Mouse (Mus musculus): Measurements from ENCODE around the gene Tmem190. TPM values are rescaled to one million over a fixed set of nuclear protein-coding genes. Genes with fewer than 3 reads are reported as not detected.
"Not testable (repeated sequence)": the region's sequence is repeated elsewhere in the genome, so short reads cannot be mapped to it uniquely, and the experiment has no call there.

Tmem190 gene
- polyA plus RNA-seq, 1 experiment from 2014 or later = 0.67 TPM

DNA sequence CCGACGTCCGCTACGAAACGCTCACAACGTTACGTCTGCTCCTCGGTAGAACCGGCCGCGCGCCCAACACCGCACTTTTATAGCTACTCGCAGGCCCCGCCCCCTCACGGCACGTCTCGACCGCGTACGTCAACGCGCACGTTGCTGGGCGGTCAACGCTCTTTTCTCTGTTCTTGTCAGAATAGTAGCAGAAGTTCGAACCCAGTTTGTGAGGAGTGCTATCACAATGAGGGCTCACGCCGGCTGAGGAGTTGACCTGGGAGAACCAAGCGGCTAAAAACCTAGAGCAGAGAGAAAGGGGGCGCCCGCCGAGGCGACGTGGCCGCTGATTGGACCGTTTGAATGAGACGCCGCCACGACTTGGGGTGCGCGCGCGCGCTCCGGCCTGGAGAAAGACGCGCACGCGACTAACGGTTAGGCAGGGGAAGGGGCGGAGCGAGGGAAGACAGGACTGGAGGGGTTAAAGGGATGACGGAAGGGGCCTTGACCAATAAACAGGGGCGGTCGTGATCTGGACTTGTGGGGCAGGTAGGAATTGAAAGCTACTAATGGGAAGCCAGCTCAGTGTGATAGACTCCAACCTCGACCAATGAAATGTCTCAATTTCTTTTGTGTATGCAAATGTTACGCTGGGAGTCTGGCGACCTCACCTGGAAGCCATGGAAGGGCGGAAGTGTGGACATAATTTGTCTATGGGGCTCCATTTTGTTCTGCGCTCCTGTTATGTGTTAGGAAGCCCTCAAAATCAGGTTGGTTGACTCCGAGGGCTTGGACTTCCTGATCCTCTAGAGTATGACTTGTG lies 29.8 kb downstream of the Tmem190 start, which contains the start of gene Ube2s:
Ube2s (minus strand) TSS at position 288 of the 802 bp plus-strand sequence.
- DNase-seq (ENCODE audit: low read depth, low spot score) = peak; percentile 97
- ATAC-seq = peak; percentile 98
- ChIA-PET POLR2A (interaction anchor here (1.1 to 1.3 kb wide), 3 partner anchors 10 to 126 kb away, joined by 3 to 4 read pairs (median 3); no protein-coding TSS in a partner anchor), CTCF (interaction anchor here (0.7 to 1.6 kb wide), 5 partner anchors 90 to 152 kb away, joined by 3 to 5 read pairs (median 3); partner anchors contain the start of gene Sbk2)
- in situ Hi-C loops (cut with MboI; ENCODE audit: low pct_unique_long_range_greater_than_20kb) = loop anchor here (5.0 kb wide), 2 partner anchors 105 to 250 kb away; partner anchors contain the start of genes U2af2 and Zfp628
- no peak for TF ChIP-seq CTCF (IDR thresholded peaks at IDR 0.05)
- H3K27me3 ChIP-seq = no peaks in the 10 kb centered on the region

DNA sequence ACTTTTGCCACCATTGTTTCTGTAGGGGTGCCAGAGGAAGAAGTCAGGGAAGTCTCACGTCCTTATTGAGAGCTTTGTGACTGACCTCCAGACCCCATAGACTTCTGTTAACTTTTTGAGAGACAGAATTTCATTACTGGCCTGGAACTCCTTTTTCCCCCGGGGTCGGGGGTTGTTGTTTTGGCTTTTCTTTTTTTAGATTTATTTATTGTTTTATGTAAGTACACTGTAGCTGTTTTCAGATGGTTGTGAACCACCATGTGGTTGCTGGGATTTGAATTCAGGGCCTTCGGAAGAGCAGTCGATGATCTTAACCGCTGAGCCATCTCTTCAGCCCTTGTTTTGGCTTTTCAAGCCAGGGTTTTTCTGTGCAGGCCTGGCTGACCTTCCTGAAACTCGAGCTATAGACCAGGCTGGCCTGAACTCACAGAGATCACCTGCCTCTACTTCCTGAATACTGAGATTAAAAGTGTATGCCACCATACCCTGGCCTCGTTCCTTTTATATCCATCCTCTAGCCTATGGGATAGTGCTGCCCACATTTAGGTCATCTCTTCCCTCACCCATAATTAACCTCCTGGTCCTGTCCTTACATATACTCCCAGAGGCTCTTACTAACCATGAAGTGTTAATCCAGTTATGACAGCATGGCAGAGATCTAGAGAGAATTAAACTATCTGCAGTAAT lies 30.5 kb downstream of the Tmem190 start:
- CTCF ChIA-PET = interaction anchor here (1.0 to 1.6 kb wide), 3 partner anchors 90 to 103 kb away, joined by 3 to 5 read pairs (median 3); no protein-coding TSS in a partner anchor
- in situ Hi-C loops (cut with MboI; ENCODE audit: low pct_unique_long_range_greater_than_20kb) = loop anchor here (5.0 kb wide), 2 partner anchors 104 to 249 kb away; partner anchors contain the start of genes U2af2 and Zfp628

DNA sequence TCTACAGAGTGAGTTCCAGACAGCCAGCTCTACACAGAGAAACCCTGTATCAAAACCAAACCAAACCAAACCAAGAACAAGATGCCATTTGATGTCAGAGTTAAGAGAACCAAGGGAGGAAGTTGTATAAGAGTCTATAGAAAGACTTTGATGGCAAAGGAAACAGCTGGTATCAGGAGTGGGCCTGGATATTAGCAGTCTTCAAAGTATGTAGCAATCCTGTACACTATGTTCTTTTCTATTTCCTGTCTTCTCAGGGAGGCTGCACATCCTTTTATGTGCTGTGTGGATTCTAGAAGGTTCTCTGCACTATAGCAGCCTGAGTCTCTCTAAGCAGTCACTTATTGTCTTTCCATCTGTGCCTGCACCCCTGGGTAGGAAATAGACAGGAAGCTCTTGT lies 33.8 kb downstream of the Tmem190 start:
- ChIA-PET CTCF (interaction anchor here (1.9 kb wide), 1 partner anchor 123 kb away, joined by 5 read pairs; no protein-coding TSS in a partner anchor), POLR2A (no interaction called here)
- DNase-seq (ENCODE audit: low read depth, low spot score) (no peak), ATAC-seq (no peak)
- no peaks in the 10 kb centered on the region for H3K27me3 ChIP-seq
- in situ Hi-C loops (cut with MboI; ENCODE audit: low pct_unique_long_range_greater_than_20kb) = no loop called here
- TF ChIP-seq CTCF (IDR thresholded peaks at IDR 0.05) = no peak

More for the DNA sequence above, 30.5 kb downstream of the Tmem190 start:
- DNase-seq (ENCODE audit: low read depth, low spot score) (no peak), ATAC-seq (peak; percentile 1)
- H3K27me3 ChIP-seq = no peaks in the 10 kb centered on the region
- POLR2A ChIA-PET = interaction anchor here (1.2 to 1.3 kb wide), 2 partner anchors 11 to 17 kb away, joined by 3 read pairs; no protein-coding TSS in a partner anchor
- no peak for TF ChIP-seq CTCF (IDR thresholded peaks at IDR 0.05)

GRCm38 (mm10) chr7:4820925-4821324 lies 38.2 kb downstream of the Tmem190 start:
- POLR2A ChIA-PET; in situ Hi-C loops (cut with MboI; ENCODE audit: low pct_unique_long_range_greater_than_20kb); H3K27me3 ChIP-seq; DNase-seq (ENCODE audit: low read depth, low spot score); ATAC-seq; CTCF ChIA-PET: not testable (repeated sequence)

GRCm38 (mm10) chr7:4821690-4822089 lies 39.0 kb downstream of the Tmem190 start:
- ATAC-seq (no peak), DNase-seq (ENCODE audit: low read depth, low spot score) (no peak)
- in situ Hi-C loops (cut with MboI; ENCODE audit: low pct_unique_long_range_greater_than_20kb) = no loop called here
- H3K27me3 ChIP-seq = no peaks in the 10 kb centered on the region
- ChIA-PET CTCF (no interaction called here), POLR2A (no interaction called here)
- no peak for TF ChIP-seq CTCF (IDR thresholded peaks at IDR 0.05)

DNA sequence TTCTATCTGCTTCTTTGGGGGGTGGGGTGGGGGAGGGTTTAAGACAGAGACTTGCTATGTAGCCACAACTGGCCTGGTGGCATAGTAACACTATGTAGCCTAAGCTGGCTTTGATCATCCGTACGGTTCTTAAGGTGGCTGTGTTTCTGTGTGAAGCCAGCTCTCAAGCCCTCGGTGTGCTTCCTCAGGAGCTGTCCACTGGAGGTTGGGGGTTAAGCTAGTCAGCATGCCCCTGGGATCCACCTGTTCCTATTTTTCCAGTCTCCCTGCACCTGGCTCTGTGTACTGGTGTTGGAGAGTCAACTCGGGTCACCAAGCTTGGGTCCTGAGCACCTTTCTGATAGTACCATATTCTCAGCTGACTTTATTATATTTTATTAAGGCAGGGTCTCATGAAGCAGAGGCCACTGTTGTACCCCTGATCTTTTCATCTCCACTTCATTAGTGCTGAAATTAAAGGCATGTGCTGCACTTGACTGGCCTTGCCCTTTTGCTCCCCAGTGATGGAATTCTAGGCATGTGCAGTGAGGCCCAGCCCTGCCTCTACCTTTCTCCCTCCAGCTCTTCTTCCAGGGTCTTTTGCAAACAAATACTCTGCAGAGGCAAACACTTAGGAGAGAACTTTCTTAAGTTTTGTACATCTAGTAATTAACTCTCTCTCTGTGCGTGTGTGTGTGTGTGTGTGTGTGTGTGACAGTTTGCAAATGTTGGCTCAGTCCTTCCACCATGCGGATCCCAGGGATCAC lies 39.6 kb downstream of the Tmem190 start:
- in situ Hi-C loops (cut with MboI; ENCODE audit: low pct_unique_long_range_greater_than_20kb) = no loop called here

DNA sequence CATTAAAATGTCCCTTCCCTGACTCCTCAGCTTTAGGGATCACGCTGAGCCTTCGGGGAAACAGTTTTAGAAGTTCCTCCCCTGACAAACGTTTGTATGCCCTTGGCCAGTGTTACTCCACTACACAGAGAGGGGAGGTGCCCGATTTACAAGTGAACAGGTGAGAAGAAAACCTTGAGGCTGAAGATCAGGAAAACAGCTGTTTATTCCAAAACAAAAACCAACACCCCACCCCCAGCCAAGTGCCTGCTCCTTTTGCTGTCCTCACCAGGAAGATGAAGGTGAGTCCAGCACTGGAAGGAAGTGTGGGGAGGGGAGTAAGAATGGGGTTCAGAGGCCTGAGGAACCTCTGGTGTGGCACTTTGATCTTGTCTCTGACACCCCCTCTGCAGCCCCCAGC lies 42.6 kb downstream of the Tmem190 start:
- ATAC-seq = no peak
- ChIA-PET POLR2A (no interaction called here), CTCF (no interaction called here)
- TF ChIP-seq CTCF (IDR thresholded peaks at IDR 0.05) = no peak
- DNase-seq (ENCODE audit: low read depth, low spot score) = no peak
- in situ Hi-C loops (cut with MboI; ENCODE audit: low pct_unique_long_range_greater_than_20kb) = no loop called here
- H3K27me3 ChIP-seq = no peaks in the 10 kb centered on the region

More for the DNA sequence above, 39.6 kb downstream of the Tmem190 start:
- ChIA-PET POLR2A (no interaction called here), CTCF (no interaction called here)
- DNase-seq (ENCODE audit: low read depth, low spot score) = no peak
- peak; percentile 35 for ATAC-seq
- no peak for TF ChIP-seq CTCF (IDR thresholded peaks at IDR 0.05)
- no peaks in the 10 kb centered on the region for H3K27me3 ChIP-seq

DNA sequence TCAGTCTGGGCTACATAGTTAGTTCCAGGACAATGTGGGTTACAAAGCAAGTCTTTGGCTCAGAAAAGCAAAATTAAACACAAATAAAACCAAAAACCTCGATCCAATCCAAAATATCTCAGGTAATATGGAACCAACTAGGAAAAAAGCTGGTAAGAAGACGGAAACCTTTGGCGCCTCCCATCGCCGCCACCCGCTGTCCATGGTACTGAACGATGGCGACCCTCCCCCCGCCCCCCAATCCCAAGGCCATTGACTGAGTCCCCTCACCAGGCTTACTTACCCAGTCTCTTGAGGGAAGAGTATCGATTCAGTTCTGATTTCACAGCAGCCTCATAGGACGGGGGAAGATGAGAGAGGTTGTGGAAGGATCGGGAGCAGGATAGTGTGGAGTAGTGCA lies 47.7 kb downstream of the Tmem190 start:
- POLR2A ChIA-PET = no interaction called here
- CTCF ChIA-PET = no interaction called here
- TF ChIP-seq CTCF (IDR thresholded peaks at IDR 0.05) = no peak
- DNase-seq (ENCODE audit: low read depth, low spot score) = no peak
- ATAC-seq = no peak
- in situ Hi-C loops (cut with MboI; ENCODE audit: low pct_unique_long_range_greater_than_20kb) = no loop called here
- peaks cover 20% of the 10 kb centered on the region for H3K27me3 ChIP-seq

Other genes starting within 250 kb of the Tmem190 start
- 0.12 TPM for gene Syt5, start 235.4 kb upstream of the Tmem190 start, polyA plus RNA-seq (2021)
- not detected for gene Ptprh, start 178.9 kb upstream of the Tmem190 start, polyA plus RNA-seq (2021)
- 2.6 TPM for gene Tmem86b, start 151.5 kb upstream of the Tmem190 start, polyA plus RNA-seq (2021)
- 82.6 TPM for gene Ppp6r1, start 123.9 kb upstream of the Tmem190 start, polyA plus RNA-seq (2021)
- gene Hspbp1, start 97.9 kb upstream of the Tmem190 start, polyA plus RNA-seq (2021) = 80.2 TPM
- 27.9 TPM for gene Brsk1, start 92.3 kb upstream of the Tmem190 start, polyA plus RNA-seq (2021)
- gene Tmem150b, start 57.7 kb upstream of the Tmem190 start, polyA plus RNA-seq (2021) = 0.14 TPM
- gene Kmt5c, start 42.8 kb upstream of the Tmem190 start, polyA plus RNA-seq (2021) = 58.6 TPM
- gene Cox6b2, start 29.8 kb upstream of the Tmem190 start, polyA plus RNA-seq (2021) = not detected
- gene Fam71e2, start 11.6 kb upstream of the Tmem190 start, polyA plus RNA-seq (2021) = not detected
- gene Il11, start 78 bp upstream of the Tmem190 start, polyA plus RNA-seq (2021) = 2.4 TPM
- 5.7 TPM for gene Tmem238, start 6.7 kb downstream of the Tmem190 start, polyA plus RNA-seq (2021)
- gene Rpl28, start 9.9 kb downstream of the Tmem190 start, polyA plus RNA-seq (2021) = 230 TPM
- 250 TPM for gene Ube2s, start 29.7 kb downstream of the Tmem190 start, polyA plus RNA-seq (2021)
- 1.9 TPM for gene Shisa7, start 61.8 kb downstream of the Tmem190 start, polyA plus RNA-seq (2021)
- gene Isoc2b, start 87.3 kb downstream of the Tmem190 start, polyA plus RNA-seq (2021) = 8.5 TPM
- 6.6 TPM for gene Isoc2a, start 94.2 kb downstream of the Tmem190 start, polyA plus RNA-seq (2021)
- not detected for gene Gm36210, start 123.6 kb downstream of the Tmem190 start, polyA plus RNA-seq (2021)
- gene Zfp628, start 132.3 kb downstream of the Tmem190 start, polyA plus RNA-seq (2021) = 8.1 TPM
- 5.3 TPM for gene Nat14, start 139.1 kb downstream of the Tmem190 start, polyA plus RNA-seq (2021)
- 4.7 TPM for gene Ssc5d, start 142.8 kb downstream of the Tmem190 start, polyA plus RNA-seq (2021)
- gene Sbk2, start 181.5 kb downstream of the Tmem190 start, polyA plus RNA-seq (2021) = 1.8 TPM
- gene Sbk3, start 188.2 kb downstream of the Tmem190 start, polyA plus RNA-seq (2021) = 0.09 TPM
- gene Zfp579, start 213.2 kb downstream of the Tmem190 start, polyA plus RNA-seq (2021) = 25.1 TPM
- 11.0 TPM for gene Zfp524, start 231.5 kb downstream of the Tmem190 start, polyA plus RNA-seq (2021)
- gene Fiz1, start 231.8 kb downstream of the Tmem190 start, polyA plus RNA-seq (2021) = 31.6 TPM
- 1.3 TPM for gene Gm44973, start 232.6 kb downstream of the Tmem190 start, polyA plus RNA-seq (2021)
- 33.9 TPM for gene Zfp865, start 237.4 kb downstream of the Tmem190 start, polyA plus RNA-seq (2021)
- gene Ccdc106, start 237.6 kb downstream of the Tmem190 start, polyA plus RNA-seq (2021) = 7.9 TPM